Comparison of ENCODE assay signal across 12 mouse cellular contexts in genomic region chr3:138686636-138687230, GRCm38 (mm10). TPM values are rescaled to one million over a fixed set of nuclear protein-coding genes. Genes with fewer than 3 reads are reported as not detected.
DNase-seq lines count a peak whose midpoint lies in the region; ATAC-seq and TF ChIP-seq lines count a peak whose summit lies in the region.
"Had no signal": no experiment of that assay in that cellular context is flagged by ENCODE, and none has a peak within 500 bp of the region (broad histone marks: within the 10 kb centered on the region; RNA-seq: fewer than 3 reads in every experiment).

No protein-coding gene starts in this region.

- 0 out of 2 replicates have a peak, but pooled peaks cover 3% of the 10 kb centered on the region for H3K4me1 ChIP-seq in lung, embryonic 14.5 days (ENCODE audit: insufficient read depth)
- H3K4me1 ChIP-seq in lung, adult 2 months (ENCODE audit: control insufficient read depth, insufficient read depth, low read length) = 0 out of 2 replicates have a peak, but pooled peaks cover 3% of the 10 kb centered on the region

- H3K4me3 ChIP-seq in lung, embryonic 14.5 days (ENCODE audit: low read depth, low read length) = no peak overlapping the region
- no peak overlapping the region for H3K4me3 ChIP-seq in lung, adult 2 months (replicated peaks; ENCODE audit: extremely low read depth, low read depth, low read length)
- no peak overlapping the region for H3K4me3 ChIP-seq in left cerebral cortex, adult 2 months

- H3K27me3 ChIP-seq in lung, embryonic 14.5 days (ENCODE audit: insufficient read depth, low read length) = no peaks in the 10 kb centered on the region

- no peaks in the 10 kb centered on the region for H3K36me3 ChIP-seq in lung, embryonic 14.5 days (ENCODE audit: insufficient read depth)

- H3K9ac ChIP-seq in lung, embryonic 14.5 days = no peak overlapping the region
- H3K9ac ChIP-seq: hindbrain, embryonic 14.5 days had no signal

- no peaks in the 10 kb centered on the region for H3K9me3 ChIP-seq in lung, embryonic 14.5 days (ENCODE audit: low read depth, low read length)

- intact Hi-C loops in left cerebral cortex, adult 2 months (cut with DNase I) = no loop called here

- ATAC-seq in lung, embryonic 14.5 days (ENCODE audit: insufficient read depth) = peak; percentile 88
- no peak for ATAC-seq in megakaryocyte-erythroid progenitor cell, adult 5-6 weeks (replicated peaks; ENCODE audit: low FRiP score, low TSS enrichment, poor library complexity, severe bottlenecking)
- ATAC-seq: midbrain, embryonic 16.5 days had no signal

- no peak overlapping the region for H3K4me2 ChIP-seq in lung, embryonic 14.5 days
- H3K4me2 ChIP-seq: hindbrain, embryonic 14.5 days; liver, embryonic 11.5 days had no signal

- WGBS in lung, embryonic 14.5 days = 9% methylated on average over 11 of the region's 11 CpGs
- WGBS in lung, adult 2 months = 14% methylated on average over 11 of the region's 11 CpGs

- no peak for TF ChIP-seq POLR2A in lung, adult 2 months (IDR thresholded peaks at IDR 0.05; ENCODE audit: borderline replicate concordance, extremely low read depth, low read depth, low read length)

- DNase-seq in lung, embryonic 14.5 days = peak; percentile 75
- DNase-seq in lung, adult 2 months = no peak
- DNase-seq in adrenal gland, postnatal 14 days = peak; percentile 21
- peak in 1 of 2 experiments; percentile 19 for DNase-seq in left cerebral cortex, adult 2 months (ENCODE audit: extremely low spot score in 1 of 2, low spot score in 2 of 2)
- DNase-seq in retina, embryonic 14.5 days (ENCODE audit: low spot score) = peak; percentile 69
- no peak for DNase-seq in cerebellum, postnatal 4 days (ENCODE audit: low spot score in 2 of 2)
- DNase-seq: cerebellum, adult 9-11 months; thymus, adult 2 months had no signal

- TF ChIP-seq CTCF in lung, embryonic 14.5 days (IDR thresholded peaks at IDR 0.05; ENCODE audit: low read depth) = no peak
- TF ChIP-seq CTCF in lung, adult 2 months (IDR thresholded peaks at IDR 0.05; ENCODE audit: insufficient read depth, low read length) = no peak
- no peak for TF ChIP-seq CTCF in left cerebral cortex, adult 2 months (IDR thresholded peaks at IDR 0.05)

- H3K27ac ChIP-seq in lung, embryonic 14.5 days (ENCODE audit: low read depth) = no peak overlapping the region
- H3K27ac ChIP-seq in left cerebral cortex, adult 2 months = 0 out of 2 replicates have a peak overlapping the region, but pooled peaks have one; percentile 45
- H3K27ac ChIP-seq: hindbrain, embryonic 14.5 days had no signal

RNA-seq across cellular contexts. Expression of gene Tspan5, which starts 55.3 kb away (rescaled TPM):
- polyA plus RNA-seq in lung, embryonic 14.5 days (2014; fragmentation: Nextera tagmentation; extraction: Ambion mirVana) = 28.3 and 30.6 TPM in 2 replicates
- polyA plus RNA-seq in lung, adult 2 months (2012; rRNA removed) = 20.3 and 33.0 TPM in 2 replicates
- total RNA-seq in adrenal gland, postnatal 14 days (2021) = 38.2 and 39.1 TPM in 2 replicates
- 100 to 1,000 TPM; 242 to 281 TPM for total RNA-seq in left cerebral cortex, adult 2 months (2021)
- total RNA-seq in megakaryocyte-erythroid progenitor cell, adult 5-6 weeks (2014; fragmentation: Nextera tagmentation) = 1.8 and 3.5 TPM in 2 replicates
- 3.4 and 7.5 TPM in 2 replicates for total RNA-seq in megakaryocyte-erythroid progenitor cell, adult 5-6 weeks (2017)

Comparison
In these comparisons a context has a peak if more than half of its experiments do, and no peak if none do; other contexts are left out.
1. DNase-seq: peak in lung, embryonic 14.5 days (single experiment), adrenal gland, postnatal 14 days (single experiment) and retina, embryonic 14.5 days (single experiment); none in lung, adult 2 months (single experiment) and cerebellum, postnatal 4 days (0 of 2).